Mouse (Mus musculus): ENCODE results near the gene Afap1. TPM values are rescaled to one million over a fixed set of nuclear protein-coding genes. Genes with fewer than 3 reads are reported as not detected.
A peak's percentile ranks its signal among the peaks of the same experiment; 100 is the strongest.

Afap1 gene
- polyA plus RNA-seq (2016; fragmentation: Nextera tagmentation; extraction: Ambion mirVana) = 40.7 and 48.3 TPM in 2 replicates

GRCm38 (mm10) chr5:35893093-35893804, at the start of gene Afap1:
TSS of gene Afap1 (plus strand) at chr5:35893319.
- H3K27me3 ChIP-seq = peaks cover 12% of the 10 kb centered on the region; the same call in 1 of the 2 replicates
- peak within 1 kb of the TSS; percentile 86 for H3K4me2 ChIP-seq
- under 1% methylated on average over 49 of the region's 49 CpGs for WGBS
- H3K27ac ChIP-seq = peak within 1 kb of the TSS; percentile 72
- no peaks in the 10 kb centered on the region for H3K9me3 ChIP-seq
- H3K36me3 ChIP-seq (replicated peaks) = no peaks in the 10 kb centered on the region
- peaks cover 37% of the 10 kb centered on the region for H3K4me1 ChIP-seq
- peak within 1 kb of the TSS; percentile 80 for H3K4me3 ChIP-seq (replicated peaks)
- ATAC-seq (ENCODE audit: low FRiP score) = peak; percentile 96
- H3K9ac ChIP-seq = peak within 1 kb of the TSS; percentile 92

- no peaks in the 10 kb centered on the region for H3K27me3 ChIP-seq
- H3K9ac ChIP-seq = no peak overlapping the region
- 48% methylated on average over 5 of the region's 5 CpGs for WGBS
- H3K9me3 ChIP-seq = no peaks in the 10 kb centered on the region
- H3K4me2 ChIP-seq = no peak overlapping the region
- no peaks in the 10 kb centered on the region for H3K36me3 ChIP-seq (replicated peaks)
- H3K4me1 ChIP-seq = peaks cover 10% of the 10 kb centered on the region
- no peak overlapping the region for H3K4me3 ChIP-seq (replicated peaks)
- H3K27ac ChIP-seq = peak overlapping the region; percentile 2; the same call in 1 of the 2 replicates
- ATAC-seq (ENCODE audit: low FRiP score) = no peak
Measured at GRCm38 (mm10) chr5:35851485-35851884, 41.6 kb upstream of the Afap1 start.

- no peak overlapping the region for H3K4me3 ChIP-seq (replicated peaks)
- no peak overlapping the region for H3K27ac ChIP-seq
- no peaks in the 10 kb centered on the region for H3K36me3 ChIP-seq (replicated peaks)
- no peak for ATAC-seq (ENCODE audit: low FRiP score)
- peaks cover 15% of the 10 kb centered on the region for H3K4me1 ChIP-seq
- H3K27me3 ChIP-seq = peaks cover 1% of the 10 kb centered on the region; the same call in 1 of the 2 replicates
- no peak overlapping the region for H3K9ac ChIP-seq
- WGBS = 90% methylated on average over 4 of the region's 4 CpGs
- H3K4me2 ChIP-seq = no peak overlapping the region
- no peaks in the 10 kb centered on the region for H3K9me3 ChIP-seq
Measured at GRCm38 (mm10) chr5:35853463-35853862, 39.7 kb upstream of the Afap1 start.

GRCm38 (mm10) chr5:35856245-35856644, 36.9 kb upstream of the Afap1 start:
- Histone ChIP-seq H3K36me3 (replicated peaks) (no peaks in the 10 kb centered on the region), H3K4me2 (no peak overlapping the region), H3K4me3 (replicated peaks) (no peak overlapping the region), H3K27me3 (peaks cover 14% of the 10 kb centered on the region; the same call in 1 of the 2 replicates), H3K4me1 (peaks cover 9% of the 10 kb centered on the region), H3K9me3 (no peaks in the 10 kb centered on the region), H3K27ac (no peak overlapping the region), H3K9ac (no peak overlapping the region)
- WGBS = 42% methylated on average over 3 of the region's 3 CpGs
- ATAC-seq (ENCODE audit: low FRiP score) = no peak

GRCm38 (mm10) chr5:35858069-35858468, 35.0 kb upstream of the Afap1 start:
- 22% methylated on average over 6 of the region's 6 CpGs for WGBS

GRCm38 (mm10) chr5:35861456-35861855, 31.7 kb upstream of the Afap1 start:
- 100% methylated on average over 2 of the region's 2 CpGs for WGBS
- no peak overlapping the region for H3K4me2 ChIP-seq

More at GRCm38 (mm10) chr5:35858069-35858468, 35.0 kb upstream of the Afap1 start:
- H3K9me3 ChIP-seq = no peaks in the 10 kb centered on the region
- no peak overlapping the region for H3K9ac ChIP-seq
- H3K4me2 ChIP-seq = no peak overlapping the region
- H3K27ac ChIP-seq = no peak overlapping the region
- 0 out of 2 replicates have a peak, but pooled peaks cover 5% of the 10 kb centered on the region for H3K4me1 ChIP-seq
- H3K27me3 ChIP-seq = peaks cover 14% of the 10 kb centered on the region; the same call in 1 of the 2 replicates
- no peak overlapping the region for H3K4me3 ChIP-seq (replicated peaks)
- ATAC-seq (ENCODE audit: low FRiP score) = no peak
- no peaks in the 10 kb centered on the region for H3K36me3 ChIP-seq (replicated peaks)

GRCm38 (mm10) chr5:35869973-35870372, 23.1 kb upstream of the Afap1 start:
- WGBS = 72% methylated on average over 4 of the region's 4 CpGs
- no peak overlapping the region for H3K9ac ChIP-seq
- no peak overlapping the region for H3K27ac ChIP-seq
- no peaks in the 10 kb centered on the region for H3K9me3 ChIP-seq
- no peaks in the 10 kb centered on the region for H3K27me3 ChIP-seq
- ATAC-seq (ENCODE audit: low FRiP score) = no peak
- H3K4me1 ChIP-seq = peaks cover 9% of the 10 kb centered on the region
- H3K4me2 ChIP-seq = no peak overlapping the region
- no peaks in the 10 kb centered on the region for H3K36me3 ChIP-seq (replicated peaks)
- H3K4me3 ChIP-seq (replicated peaks) = no peak overlapping the region

More at GRCm38 (mm10) chr5:35861456-35861855, 31.7 kb upstream of the Afap1 start:
- H3K36me3 ChIP-seq (replicated peaks) = no peaks in the 10 kb centered on the region
- no peaks in the 10 kb centered on the region for H3K9me3 ChIP-seq
- H3K4me3 ChIP-seq (replicated peaks) = no peak overlapping the region
- no peak for ATAC-seq (ENCODE audit: low FRiP score)
- H3K4me1 ChIP-seq = 0 out of 2 replicates have a peak, but pooled peaks cover 5% of the 10 kb centered on the region
- no peak overlapping the region for H3K27ac ChIP-seq
- H3K27me3 ChIP-seq = peaks cover 14% of the 10 kb centered on the region; the same call in 1 of the 2 replicates
- no peak overlapping the region for H3K9ac ChIP-seq

- no peak overlapping the region for H3K4me2 ChIP-seq
- WGBS = 56% methylated on average over 8 of the region's 8 CpGs
- ATAC-seq (ENCODE audit: low FRiP score) = peak; percentile 70
- no peak overlapping the region for H3K27ac ChIP-seq
- no peak overlapping the region for H3K9ac ChIP-seq
- peaks cover 9% of the 10 kb centered on the region for H3K4me1 ChIP-seq
- no peaks in the 10 kb centered on the region for H3K9me3 ChIP-seq
- no peak overlapping the region for H3K4me3 ChIP-seq (replicated peaks)
- H3K36me3 ChIP-seq (replicated peaks) = no peaks in the 10 kb centered on the region
- no peaks in the 10 kb centered on the region for H3K27me3 ChIP-seq
Measured at GRCm38 (mm10) chr5:35870408-35871012, 22.6 kb upstream of the Afap1 start.

GRCm38 (mm10) chr5:35873382-35873781, 19.7 kb upstream of the Afap1 start:
- Histone ChIP-seq H3K27ac (no peak overlapping the region), H3K4me3 (replicated peaks) (no peak overlapping the region), H3K4me2 (no peak overlapping the region), H3K27me3 (no peaks in the 10 kb centered on the region), H3K9ac (no peak overlapping the region), H3K9me3 (no peaks in the 10 kb centered on the region), H3K36me3 (replicated peaks) (no peaks in the 10 kb centered on the region), H3K4me1 (peaks cover 9% of the 10 kb centered on the region)
- no peak for ATAC-seq (ENCODE audit: low FRiP score)
- 41% methylated on average over 4 of the region's 4 CpGs for WGBS

- H3K27me3 ChIP-seq = no peaks in the 10 kb centered on the region
- no peak overlapping the region for H3K9ac ChIP-seq
- H3K4me1 ChIP-seq = peaks cover 9% of the 10 kb centered on the region
- no peak overlapping the region for H3K27ac ChIP-seq
- WGBS = 91% methylated on average over 5 of the region's 5 CpGs
- no peak overlapping the region for H3K4me2 ChIP-seq
- H3K9me3 ChIP-seq = no peaks in the 10 kb centered on the region
- no peaks in the 10 kb centered on the region for H3K36me3 ChIP-seq (replicated peaks)
- no peak overlapping the region for H3K4me3 ChIP-seq (replicated peaks)
- ATAC-seq (ENCODE audit: low FRiP score) = no peak
Measured at GRCm38 (mm10) chr5:35876236-35876635, 16.9 kb upstream of the Afap1 start.

- H3K36me3 ChIP-seq (replicated peaks) = no peaks in the 10 kb centered on the region
- H3K4me1 ChIP-seq = no peaks in the 10 kb centered on the region
- no peak for ATAC-seq (ENCODE audit: low FRiP score)
- H3K27ac ChIP-seq = no peak overlapping the region
- H3K9me3 ChIP-seq = no peaks in the 10 kb centered on the region
- H3K9ac ChIP-seq = no peak overlapping the region
- 0 out of 2 replicates have a peak, but pooled peaks cover 4% of the 10 kb centered on the region for H3K27me3 ChIP-seq
- WGBS = 88% methylated on average over 8 of the region's 8 CpGs
- no peak overlapping the region for H3K4me3 ChIP-seq (replicated peaks)
- no peak overlapping the region for H3K4me2 ChIP-seq
Measured at GRCm38 (mm10) chr5:35879199-35879598, 13.9 kb upstream of the Afap1 start.

- 70% methylated on average over 9 of the region's 9 CpGs for WGBS
- no peak for ATAC-seq (ENCODE audit: low FRiP score)
Measured at GRCm38 (mm10) chr5:35882391-35882790, 10.7 kb upstream of the Afap1 start.

More at GRCm38 (mm10) chr5:35882391-35882790, 10.7 kb upstream of the Afap1 start:
- H3K4me3 ChIP-seq (replicated peaks) = no peak overlapping the region
- H3K9me3 ChIP-seq = no peaks in the 10 kb centered on the region
- no peaks in the 10 kb centered on the region for H3K4me1 ChIP-seq
- no peaks in the 10 kb centered on the region for H3K36me3 ChIP-seq (replicated peaks)
- 0 out of 2 replicates have a peak, but pooled peaks cover 9% of the 10 kb centered on the region for H3K27me3 ChIP-seq
- H3K27ac ChIP-seq = no peak overlapping the region
- H3K4me2 ChIP-seq = no peak overlapping the region
- H3K9ac ChIP-seq = no peak overlapping the region
